Mouse (Mus musculus) olfactory bulb, adult 2 months (tissue): ENCODE measurements around the gene Ccdc92. TPM values are rescaled to one million over a fixed set of nuclear protein-coding genes. Genes with fewer than 3 reads are reported as not detected.

Experiments
- H3K27ac ChIP-seq: fragments of 200-500 bp; 2 replicates; pipeline ENCODE4 v1.5.1; 2012; ENCODE audit warnings: low read depth, low read length; ENCODE audit not compliant: insufficient read depth
- H3K4me1 ChIP-seq: fragments of 200-500 bp; 2 replicates; pipeline ENCODE4 v1.6.1; 2012; ENCODE audit warnings: low read length; ENCODE audit not compliant: control insufficient read depth, insufficient read depth
- H3K4me3 ChIP-seq: fragments of 200-500 bp; 2 replicates; pipeline ENCODE4 v1.5.1; 2012; ENCODE audit warnings: mild to moderate bottlenecking, low read depth, low read length, moderate library complexity; ENCODE audit not compliant: insufficient read depth
- CTCF ChIP-seq: fragments of 200-500 bp; IDR thresholded peaks from 2 replicates; pipeline ENCODE4 v1.5.1; 2012; ENCODE audit warnings: low read depth, mild to moderate bottlenecking, low read length, moderate library complexity; ENCODE audit not compliant: insufficient read depth
- POLR2A ChIP-seq: fragments of 200-500 bp; IDR thresholded peaks from 2 replicates; pipeline ENCODE4 v1.6.1; 2012; ENCODE audit warnings: mild to moderate bottlenecking, low read depth, low read length, moderate library complexity; ENCODE audit not compliant: insufficient read depth
- WGBS: fragments of 180-500 bp; shearing (Covaris S2); methylation state at CpG from one replicate; pipeline ENCODE4 v1.1.7; 2018; 5-methylcytosine and 5-hydroxymethylcytosine counted together
- polyA plus RNA-seq: library from polyadenylated mRNA; stranded (reverse); fragments of >200 nt; gene quantifications from 2 replicates; pipeline ENCODE4 v1.2.4, GENCODE M21; 2012; ENCODE audit warnings: low replicate concordance; ENCODE audit not compliant: missing spikeins, insufficient read depth, insufficient read length

The Ccdc92 gene
- polyA plus RNA-seq, 1 experiment, result not detected

- WGBS, result 67% methylated on average over 18 of the region's 18 CpGs
- TF ChIP-seq CTCF, result no peak
- TF ChIP-seq POLR2A, result no peak
- no peaks in the 10 kb centered on the region for H3K4me1 ChIP-seq
- no peak overlapping the region for H3K4me3 ChIP-seq
- H3K27ac ChIP-seq, result no peak overlapping the region
Observed at GRCm38 (mm10) chr5:124822128-124822894, 39.9 kb downstream of the Ccdc92 start.

- H3K4me1 ChIP-seq, result peaks cover 5% of the 10 kb centered on the region; the same call in 1 of the 2 replicates
- 80% methylated on average over 15 of the region's 15 CpGs for WGBS
Observed at GRCm38 (mm10) chr5:124817050-124817449, 45.2 kb downstream of the Ccdc92 start.

GRCm38 (mm10) chr5:124814797-124815196, 47.4 kb downstream of the Ccdc92 start:
- 55% methylated on average over 5 of the region's 5 CpGs for WGBS
- TF ChIP-seq POLR2A, result no peak
- no peak for TF ChIP-seq CTCF
- Histone ChIP-seq H3K4me1 (peaks cover 5% of the 10 kb centered on the region; the same call in 1 of the 2 replicates), H3K27ac (no peak overlapping the region), H3K4me3 (no peak overlapping the region)

More at GRCm38 (mm10) chr5:124817050-124817449, 45.2 kb downstream of the Ccdc92 start:
- Histone ChIP-seq H3K27ac (no peak overlapping the region), H3K4me3 (no peak overlapping the region)
- TF ChIP-seq CTCF (no peak), POLR2A (no peak)

GRCm38 (mm10) chr5:124812466-124812865, 49.8 kb downstream of the Ccdc92 start:
- H3K27ac ChIP-seq, result no peak overlapping the region
- WGBS, result 86% methylated on average over 12 of the region's 12 CpGs
- no peak overlapping the region for H3K4me3 ChIP-seq
- peaks cover 5% of the 10 kb centered on the region; the same call in 1 of the 2 replicates for H3K4me1 ChIP-seq
- TF ChIP-seq CTCF (no peak), POLR2A (no peak)

GRCm38 (mm10) chr5:124809708-124810366, 52.4 kb downstream of the Ccdc92 start:
- TF ChIP-seq CTCF (no peak), POLR2A (no peak)
- H3K27ac ChIP-seq, result no peak overlapping the region
- WGBS, result 67% methylated on average over 4 of the region's 4 CpGs

GRCm38 (mm10) chr5:124792112-124792511, 70.1 kb downstream of the Ccdc92 start:
- WGBS, result 87% methylated on average over 7 of the region's 7 CpGs
- TF ChIP-seq POLR2A, result no peak
- no peak for TF ChIP-seq CTCF
- no peak overlapping the region for H3K27ac ChIP-seq
- no peak overlapping the region for H3K4me3 ChIP-seq
- H3K4me1 ChIP-seq, result no peaks in the 10 kb centered on the region

More at GRCm38 (mm10) chr5:124809708-124810366, 52.4 kb downstream of the Ccdc92 start:
- Histone ChIP-seq H3K4me3 (no peak overlapping the region), H3K4me1 (peaks cover 4% of the 10 kb centered on the region; the same call in 1 of the 2 replicates)

GRCm38 (mm10) chr5:124785650-124786049, 76.6 kb downstream of the Ccdc92 start:
- Histone ChIP-seq H3K27ac (no peak overlapping the region), H3K4me3 (no peak overlapping the region), H3K4me1 (no peaks in the 10 kb centered on the region)
- peak; percentile 26; the same call in 1 of the 2 replicates for TF ChIP-seq CTCF
- TF ChIP-seq POLR2A, result no peak
- 78% methylated on average over 7 of the region's 7 CpGs for WGBS

Other genes starting within 250 kb of the Ccdc92 start
- gene Atp6v0a2, start 233.8 kb downstream of the Ccdc92 start, polyA plus RNA-seq, result 184 TPM in 1 of 2 replicates, not detected in the other
- not detected in 2 replicates for gene Dnah10, start 137.3 kb downstream of the Ccdc92 start, polyA plus RNA-seq
- gene Zfp664, start 267 bp upstream of the Ccdc92 start, polyA plus RNA-seq, result 74.3 TPM in 1 of 2 replicates, not detected in the other
- not detected in 2 replicates for gene Rflna, start 140.8 kb upstream of the Ccdc92 start, polyA plus RNA-seq